9 mouse cellular contexts compared by ENCODE assay signal in the genomic region with DNA sequence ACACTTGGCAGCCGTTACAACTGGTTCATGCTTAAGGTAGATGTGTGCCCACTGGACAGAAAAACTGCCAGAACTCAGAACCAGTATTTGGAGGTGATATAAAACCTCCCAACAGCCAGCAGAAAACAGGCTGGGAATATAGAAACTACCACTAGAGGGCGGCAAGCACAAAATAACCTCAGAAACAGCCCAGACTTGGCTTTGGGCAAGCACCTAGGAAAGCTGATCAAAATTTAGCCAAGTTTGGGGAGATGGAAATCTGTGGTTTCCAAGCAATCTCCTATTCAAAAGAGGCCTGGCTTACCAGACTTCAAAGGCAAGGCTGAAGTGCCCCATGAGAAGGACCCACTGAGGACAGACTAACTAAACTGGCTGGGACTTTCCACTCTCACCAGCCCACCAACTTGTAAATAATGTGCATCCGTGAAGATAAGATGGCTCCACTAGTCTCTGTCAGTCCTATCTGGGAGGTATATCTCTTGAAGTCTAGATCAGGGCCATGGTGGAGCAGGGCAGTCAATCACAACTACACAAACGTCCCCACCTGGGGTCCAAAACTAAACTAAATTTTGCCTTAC. TPM values are rescaled to one million over a fixed set of nuclear protein-coding genes. Genes with fewer than 3 reads are reported as not detected.
A peak's percentile ranks its signal among the peaks of the same experiment; 100 is the strongest.
DNase-seq lines count a peak whose midpoint lies in the region; ATAC-seq lines count a peak whose summit lies in the region.
"Had no signal": no experiment of that assay in that cellular context is flagged by ENCODE, and none has a peak within 500 bp of the region (broad histone marks: within the 10 kb centered on the region; RNA-seq: fewer than 3 reads in every experiment).

No protein-coding gene starts in this region.

- peak; percentile 84 to 87 for DNase-seq in left cerebral cortex, postnatal 14 days (ENCODE audit: low spot score in 2 of 2)
- DNase-seq in midbrain, embryonic 11.5 days (ENCODE audit: low spot score, missing footprints) = peak; percentile 93
- DNase-seq in spleen, adult 18-20 months = peak; percentile 38 to 63

- H3K9ac ChIP-seq in heart, embryonic 13.5 days = no peak overlapping the region; the same call in 1 of the 2 replicates
- no peak overlapping the region for H3K9ac ChIP-seq in heart, embryonic 11.5 days (ENCODE audit: low read depth, low read length)
- H3K9ac ChIP-seq in forebrain, embryonic 12.5 days = no peak overlapping the region
- no peak overlapping the region for H3K9ac ChIP-seq in midbrain, embryonic 11.5 days (ENCODE audit: low read length)

- no peaks in the 10 kb centered on the region for H3K9me3 ChIP-seq in heart, embryonic 13.5 days
- H3K9me3 ChIP-seq in heart, embryonic 11.5 days (replicated peaks; ENCODE audit: control insufficient read depth, low read length) = no peaks in the 10 kb centered on the region
- no peaks in the 10 kb centered on the region for H3K9me3 ChIP-seq in forebrain, embryonic 12.5 days
- H3K9me3 ChIP-seq in midbrain, embryonic 11.5 days (ENCODE audit: control insufficient read depth, low read length) = no peaks in the 10 kb centered on the region

- no peaks in the 10 kb centered on the region for H3K27me3 ChIP-seq in heart, embryonic 13.5 days (replicated peaks)
- no peaks in the 10 kb centered on the region for H3K27me3 ChIP-seq in heart, embryonic 11.5 days (ENCODE audit: control insufficient read depth, insufficient read depth, low read length)
- H3K27me3 ChIP-seq in forebrain, embryonic 12.5 days = no peaks in the 10 kb centered on the region
- no peaks in the 10 kb centered on the region for H3K27me3 ChIP-seq in midbrain, embryonic 11.5 days (ENCODE audit: control insufficient read depth, insufficient read depth, low read length)

- H3K27ac ChIP-seq in heart, embryonic 13.5 days (replicated peaks) = peak overlapping the region; percentile 25; the same call in 1 of the 2 replicates
- H3K27ac ChIP-seq in heart, embryonic 11.5 days (ENCODE audit: low read depth, low read length) = no peak overlapping the region
- 0 out of 2 replicates have a peak overlapping the region, but pooled peaks have one; percentile 2 for H3K27ac ChIP-seq in brown adipose tissue, adult 24 weeks (replicated peaks; ENCODE audit: low read depth, low read length)
- H3K27ac ChIP-seq in forebrain, embryonic 12.5 days = peak overlapping the region; percentile 15; the same call in 1 of the 2 replicates
- no peak overlapping the region for H3K27ac ChIP-seq in midbrain, embryonic 11.5 days (ENCODE audit: low read depth, low read length)

- H3K4me2 ChIP-seq in heart, embryonic 13.5 days = no peak overlapping the region
- no peak overlapping the region for H3K4me2 ChIP-seq in heart, embryonic 11.5 days
- no peak overlapping the region for H3K4me2 ChIP-seq in forebrain, embryonic 12.5 days
- no peak overlapping the region for H3K4me2 ChIP-seq in midbrain, embryonic 11.5 days

- WGBS in heart, embryonic 13.5 days = 34% methylated on average over 4 of the region's 4 CpGs
- 33% methylated on average over 4 of the region's 4 CpGs for WGBS in heart, embryonic 11.5 days (ENCODE audit: insufficient replicate concordance)
- WGBS in forebrain, embryonic 12.5 days = 46% methylated on average over 4 of the region's 4 CpGs
- 52% methylated on average over 4 of the region's 4 CpGs for WGBS in midbrain, embryonic 11.5 days

- peaks cover 89% of the 10 kb centered on the region for H3K36me3 ChIP-seq in heart, embryonic 13.5 days
- H3K36me3 ChIP-seq in heart, embryonic 11.5 days (ENCODE audit: control insufficient read depth, insufficient read depth, low read length) = peaks cover 41% of the 10 kb centered on the region
- peaks cover 83% of the 10 kb centered on the region for H3K36me3 ChIP-seq in forebrain, embryonic 12.5 days (replicated peaks)
- H3K36me3 ChIP-seq in midbrain, embryonic 11.5 days (ENCODE audit: control insufficient read depth, insufficient read depth, low read length) = peaks cover 19% of the 10 kb centered on the region

- ATAC-seq in heart, embryonic 13.5 days (ENCODE audit: extremely low read depth, insufficient number of reproducible peaks, low FRiP score, low TSS enrichment) = no peak
- ATAC-seq in heart, embryonic 11.5 days (replicated peaks; ENCODE audit: insufficient number of reproducible peaks, low FRiP score, low TSS enrichment) = no peak
- peak; percentile 33; the same call in 1 of the 2 replicates for ATAC-seq in forebrain, embryonic 12.5 days (ENCODE audit: low FRiP score)
- ATAC-seq in inflammation-experienced regulatory T-cells, adult 6 months = peak; percentile 79
- ATAC-seq in midbrain, embryonic 11.5 days (ENCODE audit: low FRiP score) = 0 out of 2 replicates have a peak, but pooled peaks have one; percentile 30

- intact Hi-C loops in left cerebral cortex, postnatal 14 days (cut with DNase I) = loop anchor here (1.0 to 5.0 kb wide), 5 partner anchors 101 to 392 kb away; no protein-coding TSS in a partner anchor

- H3K4me1 ChIP-seq in heart, embryonic 13.5 days = peaks cover 19% of the 10 kb centered on the region
- H3K4me1 ChIP-seq in heart, embryonic 11.5 days (ENCODE audit: control insufficient read depth, insufficient read depth, low read length) = no peaks in the 10 kb centered on the region; the same call in 1 of the 2 replicates
- no peaks in the 10 kb centered on the region; the same call in 1 of the 2 replicates for H3K4me1 ChIP-seq in brown adipose tissue, adult 24 weeks (ENCODE audit: control insufficient read depth, insufficient read depth, insufficient read length, low read length)
- peaks cover 5% of the 10 kb centered on the region; the same call in 1 of the 2 replicates for H3K4me1 ChIP-seq in forebrain, embryonic 12.5 days
- H3K4me1 ChIP-seq in midbrain, embryonic 11.5 days (ENCODE audit: control insufficient read depth, insufficient read depth, low read length) = no peaks in the 10 kb centered on the region

- H3K4me3 ChIP-seq in heart, embryonic 13.5 days = no peak overlapping the region
- no peak overlapping the region for H3K4me3 ChIP-seq in heart, embryonic 11.5 days (ENCODE audit: low read depth, low read length)
- H3K4me3 ChIP-seq in brown adipose tissue, adult 24 weeks (ENCODE audit: insufficient read depth, low read depth, low read length) = no peak overlapping the region
- H3K4me3 ChIP-seq in forebrain, embryonic 12.5 days (replicated peaks) = no peak overlapping the region
- no peak overlapping the region for H3K4me3 ChIP-seq in midbrain, embryonic 11.5 days (ENCODE audit: low read depth, low read length)
- H3K4me3 ChIP-seq: myocyte had no signal

RNA-seq across cellular contexts. Expression of a gene that starts 31.1 kb away (rescaled TPM):
- 2.4 and 3.0 TPM in 2 replicates for polyA plus RNA-seq in heart, embryonic 13.5 days (2015; fragmentation: Nextera tagmentation; extraction: Ambion mirVana)
- polyA plus RNA-seq in heart, embryonic 11.5 days (2014; fragmentation: Nextera tagmentation; extraction: Ambion mirVana) = 2.9 and 3.7 TPM in 2 replicates
- polyA plus RNA-seq in brown adipose tissue, adult 24 weeks (2012; ENCODE audit: insufficient read depth, insufficient read length, missing spikeins) = 5.3 and 7.2 TPM in 2 replicates
- polyA plus RNA-seq in forebrain, embryonic 12.5 days (2016; fragmentation: Nextera tagmentation; extraction: Ambion mirVana) = 3.6 and 4.5 TPM in 2 replicates
- 10 to 100 TPM in 1 of 3 experiments, 1 to 10 TPM in 2; 8.6 to 11.1 (median 8.6) TPM for polyA plus RNA-seq in inflammation-experienced regulatory T-cells, adult 6 months (2017; shearing (Covaris generic))
- total RNA-seq in left cerebral cortex, postnatal 14 days (2021) = 1 to 10 TPM; 3.3 to 3.7 TPM
- 3.0 and 3.2 TPM in 2 replicates for polyA plus RNA-seq in midbrain, embryonic 11.5 days (2014; fragmentation: Nextera tagmentation; extraction: Ambion mirVana)

Comparison
In these comparisons a context has a peak if more than half of its experiments do, and no peak if none do; other contexts are left out.
1. H3K27ac ChIP-seq: peak in heart, embryonic 13.5 days (single experiment), brown adipose tissue, adult 24 weeks (single experiment) and forebrain, embryonic 12.5 days (single experiment); none in heart, embryonic 11.5 days (single experiment) and midbrain, embryonic 11.5 days (single experiment).
2. ATAC-seq: peak in forebrain, embryonic 12.5 days (single experiment), inflammation-experienced regulatory T-cells, adult 6 months (single experiment) and midbrain, embryonic 11.5 days (single experiment); none in heart, embryonic 13.5 days (single experiment) and heart, embryonic 11.5 days (single experiment).
3. Peak in every context shown above with its lines, with median percentiles within 50 percentile points of each other: DNase-seq.